Mouse (Mus musculus): ENCODE data around the gene Ugt1a8. TPM values are rescaled to one million over a fixed set of nuclear protein-coding genes. Genes with fewer than 3 reads are reported as not detected.
A peak's percentile ranks its signal among the peaks of the same experiment; 100 is the strongest.
"Not testable (repeated sequence)": the region's sequence is repeated elsewhere in the genome, so short reads cannot be mapped to it uniquely, and the experiment has no call there.

Gene Ugt1a8
- total RNA-seq, 2 experiments from 2014 or later: not detected

GRCm38 (mm10) chr1:88109027-88109557 lies 21.5 kb downstream of the Ugt1a8 start:
- not testable (repeated sequence) for DNase-seq (ENCODE audit: low spot score)

DNA sequence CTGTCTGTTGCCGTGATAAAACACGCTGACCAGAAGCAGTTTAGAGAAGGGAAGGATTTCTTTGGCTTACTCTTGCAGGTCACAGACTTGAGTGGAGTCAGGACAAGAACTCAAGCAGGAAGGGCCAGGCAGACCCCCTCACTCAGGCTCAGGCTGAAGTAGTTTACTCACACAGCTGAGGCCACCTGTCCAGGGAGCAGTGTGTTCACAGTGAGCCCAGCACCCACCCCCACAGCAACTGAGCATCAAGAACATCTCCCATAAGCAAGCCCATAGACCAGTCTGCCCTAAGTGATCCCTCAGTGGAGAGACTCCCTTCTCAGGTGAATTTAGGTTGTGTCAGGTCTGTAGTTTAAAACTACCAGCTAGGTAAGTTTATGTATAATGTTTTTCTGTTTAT lies 22.0 kb downstream of the Ugt1a8 start:
- DNase-seq (ENCODE audit: low spot score): not testable (repeated sequence)

DNA sequence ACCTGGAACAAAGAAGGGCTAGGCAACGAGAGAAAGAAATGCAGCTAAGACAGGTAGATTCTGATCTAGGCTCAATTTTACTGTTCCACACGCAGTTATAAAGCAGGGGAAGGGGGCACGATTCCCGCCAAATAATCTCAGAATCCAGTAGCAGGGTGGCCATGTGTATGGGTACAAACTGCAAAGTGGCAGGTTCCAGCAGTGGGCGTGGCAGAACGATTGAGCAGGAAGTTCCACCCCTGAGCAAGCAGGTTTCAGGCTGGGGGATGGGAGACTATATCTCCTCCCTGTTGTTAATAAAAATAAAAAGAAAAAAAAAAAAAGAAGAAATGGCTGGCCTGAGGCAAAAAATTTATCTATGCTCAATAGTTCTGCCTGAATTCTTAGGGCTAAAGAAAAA lies 25.2 kb downstream of the Ugt1a8 start:
- DNase-seq (ENCODE audit: low spot score): not testable (repeated sequence)

- DNase-seq (ENCODE audit: low spot score): not testable (repeated sequence)
These were observed 32.9 kb downstream of the Ugt1a8 start for GRCm38 (mm10) chr1:88120550-88120949.

DNA sequence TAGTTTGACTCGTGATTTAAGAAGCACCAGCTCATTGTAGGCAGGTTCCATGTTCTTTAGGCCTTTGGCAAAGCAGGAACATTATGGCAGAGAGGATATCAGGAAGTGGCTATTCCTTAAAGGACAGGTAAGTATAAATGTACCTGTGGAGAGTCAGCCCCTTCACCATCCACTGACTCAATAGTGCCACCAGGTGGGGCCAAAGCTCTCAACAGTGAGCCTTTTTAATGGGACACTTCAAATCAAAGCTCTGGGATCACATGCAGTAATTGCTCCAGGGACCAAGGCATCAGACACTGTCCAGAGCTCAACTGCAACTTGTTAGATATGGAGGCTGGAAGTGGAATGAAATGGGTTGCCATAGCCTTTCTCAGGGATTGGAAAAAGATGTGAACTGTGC lies 33.9 kb downstream of the Ugt1a8 start:
- not testable (repeated sequence) for DNase-seq (ENCODE audit: low spot score)

- DNase-seq (ENCODE audit: low spot score): not testable (repeated sequence)
These were observed 38.3 kb downstream of the Ugt1a8 start for GRCm38 (mm10) chr1:88125827-88126360.

DNA sequence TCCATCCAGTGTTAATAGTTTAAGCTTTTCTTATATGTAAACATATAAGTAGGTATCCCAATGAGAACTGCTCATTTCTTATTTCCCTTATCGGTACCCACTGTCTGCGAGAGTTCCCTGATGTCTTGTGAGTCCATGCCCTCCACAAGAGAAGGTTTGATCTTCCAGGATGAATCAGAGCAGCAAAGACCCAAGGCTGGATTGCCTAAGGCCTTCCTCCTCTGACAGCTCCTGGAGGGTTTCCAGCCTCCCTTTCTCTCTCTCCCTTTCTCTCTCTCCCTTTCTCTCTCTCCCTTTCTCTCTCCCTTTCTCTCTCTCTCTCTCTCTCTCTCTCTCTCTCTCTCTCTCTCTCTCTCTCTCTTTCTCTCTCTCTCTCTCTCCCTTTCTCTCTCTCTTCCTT lies 41.5 kb downstream of the Ugt1a8 start:
- DNase-seq (ENCODE audit: low spot score): not testable (repeated sequence)

DNA sequence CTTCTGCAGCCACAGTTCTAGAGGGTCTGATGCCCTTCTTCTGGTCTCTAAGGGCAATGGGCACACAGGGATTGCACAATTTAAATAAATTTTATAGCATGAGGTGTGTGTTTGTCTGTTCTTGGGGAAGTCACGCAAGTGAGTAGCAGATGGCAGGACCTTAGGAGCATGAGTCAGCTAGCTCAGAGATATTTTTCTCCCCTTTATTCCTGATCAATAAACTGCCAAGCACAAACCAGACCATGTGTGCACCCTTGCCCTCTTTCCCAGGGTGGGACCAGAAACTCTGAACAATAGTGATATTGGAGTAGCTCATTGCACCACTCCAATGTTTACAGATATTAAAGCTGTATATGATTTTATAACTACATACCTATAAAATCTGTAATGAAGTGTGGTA lies 42.6 kb downstream of the Ugt1a8 start:
- not testable (repeated sequence) for DNase-seq (ENCODE audit: low spot score)

DNA sequence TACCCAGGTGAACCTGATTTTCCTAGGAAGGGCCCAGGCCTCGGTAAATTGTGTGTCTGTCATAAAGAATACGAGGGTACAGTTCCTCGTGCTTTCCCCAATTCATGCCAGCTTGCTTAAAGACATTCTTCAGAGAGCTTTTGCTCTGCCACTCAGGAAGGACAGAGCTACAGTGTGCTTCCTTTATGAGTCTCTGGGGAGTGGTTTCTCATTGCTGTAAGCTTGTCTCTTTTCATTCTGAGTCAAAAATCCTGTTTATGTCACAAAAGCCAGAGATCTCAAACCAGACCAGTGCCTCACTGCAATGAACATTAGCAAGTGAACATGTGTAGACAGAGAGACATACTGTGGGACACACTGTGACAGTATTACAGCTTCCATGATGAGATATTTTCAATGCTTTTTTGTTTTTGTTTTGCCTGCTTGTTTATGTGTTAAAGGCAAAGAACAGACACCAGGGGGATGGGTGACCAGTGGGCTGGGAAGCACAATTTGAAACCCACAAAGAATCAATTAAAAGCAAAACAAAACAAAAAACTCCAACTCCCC lies 46.4 kb downstream of the Ugt1a8 start:
- no peak for DNase-seq (ENCODE audit: low spot score)

DNA sequence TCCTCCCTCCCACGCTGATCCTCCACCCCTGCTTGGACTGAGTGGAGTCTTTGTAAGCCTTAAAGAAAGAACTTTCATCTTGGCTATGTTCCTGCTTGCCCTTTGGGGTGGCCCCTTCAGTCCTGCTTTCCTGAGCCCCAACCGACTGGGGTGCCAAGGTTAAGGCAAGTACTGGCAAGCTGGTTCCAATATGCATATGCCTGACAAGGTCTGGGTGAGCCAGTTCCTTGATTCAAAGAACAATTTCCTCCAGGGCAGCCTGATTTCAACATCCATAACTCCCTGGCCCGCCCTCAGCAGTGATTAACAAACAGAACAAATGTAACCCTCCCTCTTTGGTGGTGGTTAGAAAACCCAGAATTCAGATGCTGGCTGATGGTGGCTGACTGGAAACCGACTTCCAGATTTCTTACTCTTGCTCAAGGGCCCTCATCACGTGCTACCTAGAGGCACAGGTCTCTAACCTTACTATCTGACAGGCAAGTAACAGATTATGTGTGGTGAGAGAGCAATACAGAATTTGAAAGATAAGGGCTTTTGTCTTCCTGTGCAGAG lies 46.9 kb downstream of the Ugt1a8 start, which contains the start of gene Ugt1a6a:
Ugt1a6a (plus strand) TSS at position 353 of the 555 bp plus-strand sequence.
- DNase-seq (ENCODE audit: low spot score): peak; percentile 39

- DNase-seq (ENCODE audit: low spot score): not testable (repeated sequence)
These were observed 47.8 kb downstream of the Ugt1a8 start for GRCm38 (mm10) chr1:88135229-88135904.

DNA sequence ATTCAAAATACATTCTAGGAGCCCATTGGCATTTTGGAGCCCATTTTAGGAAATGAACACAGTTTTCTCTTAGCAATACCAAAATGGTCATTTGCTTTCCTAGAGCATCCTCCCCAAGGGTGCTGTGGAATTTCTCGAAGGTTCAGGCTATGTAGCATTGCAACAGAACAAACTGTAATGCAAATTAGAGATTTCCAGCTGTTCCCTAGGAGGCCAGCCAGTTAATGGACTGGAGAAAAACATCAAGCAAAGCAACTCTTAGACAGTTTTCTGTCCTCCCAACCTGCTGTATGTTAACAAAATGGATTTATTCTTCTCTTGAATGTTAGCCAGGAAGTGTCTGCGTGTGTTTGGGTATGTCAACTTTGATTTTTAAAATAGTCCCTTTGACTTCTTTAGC lies 49.0 kb downstream of the Ugt1a8 start:
- no peak for DNase-seq (ENCODE audit: low spot score)

DNA sequence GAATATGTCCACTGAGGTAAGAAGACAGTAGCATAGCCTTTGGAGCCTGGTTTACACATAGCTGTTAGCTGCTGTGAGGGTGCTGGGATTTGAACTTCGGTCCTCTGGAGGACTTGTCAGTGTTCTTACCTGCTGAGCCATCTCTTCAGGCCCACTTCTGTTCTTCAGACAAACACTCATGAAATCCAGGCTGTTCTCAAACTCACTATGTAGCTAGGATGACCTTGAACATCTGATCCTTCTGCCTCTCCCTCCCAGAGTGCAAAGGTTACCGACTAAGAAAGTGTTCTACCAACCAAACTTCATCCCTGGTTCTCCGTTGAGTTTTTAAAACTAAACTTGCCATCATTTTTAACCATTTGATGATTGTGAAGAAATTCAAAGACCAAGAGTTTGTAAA lies 49.7 kb downstream of the Ugt1a8 start:
- no peak for DNase-seq (ENCODE audit: low spot score)

DNA sequence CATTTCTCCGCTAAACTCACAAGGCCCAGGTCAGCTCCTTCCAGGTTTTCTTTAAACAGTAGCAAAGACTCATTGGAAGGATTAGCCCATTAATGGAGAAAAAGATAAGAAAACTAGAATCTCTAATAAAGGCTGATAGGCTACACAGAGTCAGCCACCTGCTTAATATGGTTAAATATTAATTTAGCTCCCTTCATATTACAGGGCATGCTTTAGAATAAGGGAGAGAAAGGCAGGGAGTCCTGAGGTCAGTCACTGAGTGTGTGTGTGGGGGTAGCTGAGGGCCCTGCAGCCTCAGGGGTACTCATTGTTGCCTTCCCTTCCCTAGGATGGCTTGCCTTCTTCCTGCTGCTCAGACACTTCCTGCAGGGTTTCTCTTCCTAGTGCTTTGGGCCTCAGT lies 50.5 kb downstream of the Ugt1a8 start:
- DNase-seq (ENCODE audit: low spot score): no peak

DNA sequence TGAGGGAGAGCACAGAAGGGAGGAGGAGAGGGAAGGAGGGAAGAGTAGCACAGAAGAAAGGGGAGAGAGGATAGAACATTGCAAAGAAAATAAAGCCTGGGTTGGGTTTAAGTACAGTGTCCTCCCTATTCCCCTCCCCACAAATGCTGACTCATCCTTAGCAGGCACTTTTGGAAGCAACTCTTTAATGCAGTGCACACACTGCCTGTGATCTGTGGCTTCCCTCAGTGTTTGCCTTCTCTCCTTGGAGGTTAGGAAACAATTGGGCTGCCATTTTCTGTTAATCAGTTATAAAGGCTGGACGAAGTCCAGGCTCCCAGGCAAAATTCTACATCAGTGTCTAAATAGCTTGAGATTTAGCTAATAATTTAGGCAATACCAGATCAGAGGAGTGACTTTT lies 52.9 kb downstream of the Ugt1a8 start:
- not testable (repeated sequence) for DNase-seq (ENCODE audit: low spot score)

GRCm38 (mm10) chr1:88143966-88144675 lies 56.5 kb downstream of the Ugt1a8 start:
- peak; percentile 14 for DNase-seq (ENCODE audit: low spot score)

- not testable (repeated sequence) for DNase-seq (ENCODE audit: low spot score)
These were observed 57.7 kb downstream of the Ugt1a8 start for GRCm38 (mm10) chr1:88145278-88145677.

- DNase-seq (ENCODE audit: low spot score): not testable (repeated sequence)
These were observed 62.5 kb downstream of the Ugt1a8 start for GRCm38 (mm10) chr1:88150133-88150532.

GRCm38 (mm10) chr1:88158430-88158829 lies 70.8 kb downstream of the Ugt1a8 start:
- DNase-seq (ENCODE audit: low spot score): no peak

GRCm38 (mm10) chr1:88165711-88166110 lies 78.1 kb downstream of the Ugt1a8 start, which contains the start of gene Ugt1a5:
Gene Ugt1a5, plus strand, starts transcription at chr1:88166012.
- DNase-seq (ENCODE audit: low spot score): no peak

DNA sequence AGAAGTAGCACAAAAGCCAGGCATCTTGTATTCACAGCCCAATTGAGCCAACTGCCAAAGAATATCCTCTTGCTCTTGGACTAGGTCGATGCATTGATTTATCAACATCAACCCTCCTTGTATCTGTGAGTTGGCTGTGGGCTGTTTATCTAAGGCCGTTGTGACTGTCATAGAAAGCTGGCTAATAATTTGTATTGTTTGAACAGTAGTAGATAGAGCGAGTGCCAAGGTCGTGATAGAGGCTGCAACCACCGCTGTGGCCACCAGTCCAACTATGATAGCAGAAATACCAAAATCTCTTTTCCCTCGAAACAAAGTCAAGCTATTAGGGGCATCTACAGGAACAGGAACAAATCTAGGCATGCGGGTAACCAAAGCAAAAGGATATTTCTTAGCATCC lies 84.6 kb downstream of the Ugt1a8 start:
- DNase-seq (ENCODE audit: low spot score): not testable (repeated sequence)

DNA sequence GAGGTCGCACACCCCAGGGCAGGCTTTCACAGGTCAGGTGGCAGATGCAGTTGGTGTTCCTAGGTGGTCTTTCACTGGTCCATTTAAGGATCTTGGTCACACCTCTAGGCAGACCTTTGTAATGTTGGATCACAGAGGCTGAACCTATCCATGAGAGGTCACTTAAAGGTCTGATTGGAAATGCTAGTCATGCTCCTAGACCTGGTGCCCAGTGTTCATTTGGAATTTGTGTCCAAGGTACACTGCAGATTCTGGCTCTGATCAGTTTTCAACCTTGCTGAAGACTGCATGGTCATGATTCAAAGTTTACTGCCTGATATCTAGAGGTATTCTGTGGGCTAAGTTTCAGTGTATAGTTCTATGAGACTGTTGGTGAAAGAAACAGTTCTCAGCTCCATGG lies 92.0 kb downstream of the Ugt1a8 start:
- DNase-seq (ENCODE audit: low spot score): no peak
